Mouse (Mus musculus) midbrain, embryonic 16.5 days (tissue): ENCODE measurements at regions not wholly inside any gene's neighbourhood (a gene's known extent, or its start where the extent isn't known, plus 50 kb on each side); places are given as distances from the start of the nearest gene placed in this dataset.
"Not testable (repeated sequence)": the region's sequence is repeated elsewhere in the genome, so short reads cannot be mapped to it uniquely, and the experiment has no call there.

ENCODE experiments used
- ATAC-seq: fragments of 200-750 bp; cut with Nextera tagmentation; 2 replicates; pipeline ENCODE4 v1.8.0; 2017; ENCODE audit warnings: moderate TSS enrichment
- H3K27ac ChIP-seq: fragments of 300-500 bp; sonication (generic); 2 replicates; pipeline ENCODE4 v1.5.1; 2014; ENCODE audit warnings: mild to moderate bottlenecking, low read length, mixed read lengths
- H3K27me3 ChIP-seq: fragments of 300-500 bp; sonication (generic); 2 replicates; pipeline ENCODE4 v1.6.1; 2014; ENCODE audit warnings: low read depth, low read length, mixed read lengths; ENCODE audit not compliant: control insufficient read depth, insufficient read depth
- H3K36me3 ChIP-seq: fragments of 300-500 bp; sonication (generic); 2 replicates; pipeline ENCODE4 v1.6.1; 2014; ENCODE audit warnings: mild to moderate bottlenecking, low read length, moderate library complexity, mixed read lengths; ENCODE audit not compliant: control insufficient read depth, insufficient read depth
- H3K4me1 ChIP-seq: fragments of 300-500 bp; sonication (generic); 2 replicates; pipeline ENCODE4 v1.6.1; 2014; ENCODE audit warnings: mild to moderate bottlenecking, low read length, mixed read lengths; ENCODE audit not compliant: control insufficient read depth, insufficient read depth
- H3K4me2 ChIP-seq: fragments of 300-500 bp; sonication (generic); 2 replicates; pipeline ENCODE4 v1.6.1; 2014; ENCODE audit warnings: mild to moderate bottlenecking, low read length, mixed read lengths
- H3K4me3 ChIP-seq: fragments of 300-500 bp; sonication (generic); 2 replicates; pipeline ENCODE4 v1.5.1; 2014; ENCODE audit warnings: low read depth, mild to moderate bottlenecking, low read length, moderate library complexity, mixed read lengths
- H3K9ac ChIP-seq: fragments of 300-500 bp; sonication (generic); 2 replicates; pipeline ENCODE4 v1.6.1; 2014; ENCODE audit warnings: low read depth, low read length, mixed read lengths
- H3K9me3 ChIP-seq: fragments of 300-500 bp; sonication (generic); replicated peaks from 2 replicates; pipeline ENCODE4 v1.6.1; 2014; ENCODE audit warnings: mild to moderate bottlenecking, low read length, mixed read lengths; ENCODE audit not compliant: control insufficient read depth, poor library complexity, severe bottlenecking
- WGBS: fragments of 180-500 bp; shearing (Covaris S2); extraction: QIAGEN DNeasy Blood & Tissue Kit; methylation state at CpG from one replicate; pipeline ENCODE4 v1.1.7; 2014; 5-methylcytosine and 5-hydroxymethylcytosine counted together

GRCm38 (mm10) chr6:143451869-143452268 is 284.8 kb downstream of the Etnk1 start:
- Histone ChIP-seq H3K4me3 (no peak overlapping the region), H3K4me2 (no peak overlapping the region), H3K9ac (no peak overlapping the region), H3K36me3 (no peaks in the 10 kb centered on the region), H3K4me1 (no peaks in the 10 kb centered on the region), H3K27ac (no peak overlapping the region), H3K9me3 (no peaks in the 10 kb centered on the region), H3K27me3 (no peaks in the 10 kb centered on the region)
- 91% methylated on average over 6 of the region's 6 CpGs for WGBS
- ATAC-seq: no peak

- H3K4me3 ChIP-seq: no peak overlapping the region
- no peaks in the 10 kb centered on the region for H3K36me3 ChIP-seq
- H3K4me2 ChIP-seq: no peak overlapping the region
- WGBS: 96% methylated on average over 9 of the region's 9 CpGs
- H3K27me3 ChIP-seq: no peaks in the 10 kb centered on the region
- no peaks in the 10 kb centered on the region for H3K9me3 ChIP-seq
- no peak overlapping the region for H3K9ac ChIP-seq
- H3K4me1 ChIP-seq: no peaks in the 10 kb centered on the region
- no peak for ATAC-seq
- no peak overlapping the region for H3K27ac ChIP-seq
Measured at GRCm38 (mm10) chr6:143454695-143455218, 287.7 kb downstream of the Etnk1 start.

- no peak for ATAC-seq
- no peak overlapping the region for H3K4me2 ChIP-seq
- no peak overlapping the region for H3K27ac ChIP-seq
- H3K4me1 ChIP-seq: no peaks in the 10 kb centered on the region
- H3K4me3 ChIP-seq: no peak overlapping the region
- no peaks in the 10 kb centered on the region for H3K27me3 ChIP-seq
- H3K9me3 ChIP-seq: no peaks in the 10 kb centered on the region
- H3K9ac ChIP-seq: no peak overlapping the region
- H3K36me3 ChIP-seq: no peaks in the 10 kb centered on the region
- WGBS: 78% methylated on average over 12 of the region's 12 CpGs
Measured at GRCm38 (mm10) chr6:143464907-143465537, 298.0 kb downstream of the Etnk1 start.

- 94% methylated on average over 11 of the region's 12 CpGs for WGBS
- not testable (repeated sequence) for H3K27ac ChIP-seq, ATAC-seq, H3K27me3 ChIP-seq, H3K4me3 ChIP-seq, H3K9me3 ChIP-seq, H3K9ac ChIP-seq, H3K36me3 ChIP-seq, H3K4me1 ChIP-seq, H3K4me2 ChIP-seq
Measured at GRCm38 (mm10) chr6:143472676-143473075, 305.7 kb downstream of the Etnk1 start.

- H3K4me2 ChIP-seq: no peak overlapping the region
- H3K9me3 ChIP-seq: no peaks in the 10 kb centered on the region
- no peak overlapping the region for H3K9ac ChIP-seq
- H3K36me3 ChIP-seq: no peaks in the 10 kb centered on the region
- WGBS: 76% methylated on average over 5 of the region's 5 CpGs
- ATAC-seq: no peak
- no peaks in the 10 kb centered on the region for H3K27me3 ChIP-seq
- no peak overlapping the region for H3K4me3 ChIP-seq
- no peak overlapping the region for H3K27ac ChIP-seq
- H3K4me1 ChIP-seq: no peaks in the 10 kb centered on the region
Measured at GRCm38 (mm10) chr6:143474396-143474795, 307.4 kb downstream of the Etnk1 start.

- no peaks in the 10 kb centered on the region for H3K27me3 ChIP-seq
- no peak overlapping the region for H3K9ac ChIP-seq
- ATAC-seq: no peak
- no peaks in the 10 kb centered on the region for H3K36me3 ChIP-seq
- no peak overlapping the region for H3K4me3 ChIP-seq
- no peak overlapping the region for H3K27ac ChIP-seq
- 68% methylated on average over 7 of the region's 7 CpGs for WGBS
- no peak overlapping the region for H3K4me2 ChIP-seq
- no peaks in the 10 kb centered on the region for H3K9me3 ChIP-seq
- no peaks in the 10 kb centered on the region for H3K4me1 ChIP-seq
Measured at GRCm38 (mm10) chr6:143475296-143475695, 308.3 kb downstream of the Etnk1 start.

GRCm38 (mm10) chr6:143477396-143477795 is 310.4 kb downstream of the Etnk1 start:
- H3K36me3 ChIP-seq: no peaks in the 10 kb centered on the region
- WGBS: 77% methylated on average over 2 of the region's 2 CpGs
- ATAC-seq: no peak
- H3K9ac ChIP-seq: no peak overlapping the region
- no peak overlapping the region for H3K27ac ChIP-seq
- H3K4me1 ChIP-seq: no peaks in the 10 kb centered on the region
- 0 out of 2 replicates have a peak, but pooled peaks cover 2% of the 10 kb centered on the region for H3K9me3 ChIP-seq
- no peak overlapping the region for H3K4me3 ChIP-seq
- H3K4me2 ChIP-seq: no peak overlapping the region
- no peaks in the 10 kb centered on the region for H3K27me3 ChIP-seq

- no peak for ATAC-seq
- Histone ChIP-seq H3K27me3 (no peaks in the 10 kb centered on the region), H3K4me3 (no peak overlapping the region), H3K4me2 (no peak overlapping the region), H3K9ac (no peak overlapping the region), H3K36me3 (no peaks in the 10 kb centered on the region), H3K4me1 (no peaks in the 10 kb centered on the region), H3K27ac (no peak overlapping the region), H3K9me3 (0 out of 2 replicates have a peak, but pooled peaks cover 3% of the 10 kb centered on the region)
- WGBS: 81% methylated on average over 7 of the region's 7 CpGs
Measured at GRCm38 (mm10) chr6:143479239-143479638, 312.2 kb downstream of the Etnk1 start.

GRCm38 (mm10) chr6:143479701-143480388 is 312.8 kb downstream of the Etnk1 start:
- ATAC-seq: no peak
- H3K4me3 ChIP-seq: no peak overlapping the region
- H3K27me3 ChIP-seq: no peaks in the 10 kb centered on the region
- no peak overlapping the region for H3K27ac ChIP-seq
- no peak overlapping the region for H3K4me2 ChIP-seq
- 0 out of 2 replicates have a peak, but pooled peaks cover 3% of the 10 kb centered on the region for H3K9me3 ChIP-seq
- no peak overlapping the region for H3K9ac ChIP-seq
- H3K36me3 ChIP-seq: no peaks in the 10 kb centered on the region
- 89% methylated on average over 6 of the region's 6 CpGs for WGBS
- H3K4me1 ChIP-seq: no peaks in the 10 kb centered on the region
